Mouse (Mus musculus) embryo, embryonic 11 days (tissue): ENCODE measurements around the gene Auts2.

Source experiments
- DNase-seq: peaks from one replicate; pipeline ENCODE4 v3.0.0-alpha.2; 2015

Gene Auts2

DNA sequence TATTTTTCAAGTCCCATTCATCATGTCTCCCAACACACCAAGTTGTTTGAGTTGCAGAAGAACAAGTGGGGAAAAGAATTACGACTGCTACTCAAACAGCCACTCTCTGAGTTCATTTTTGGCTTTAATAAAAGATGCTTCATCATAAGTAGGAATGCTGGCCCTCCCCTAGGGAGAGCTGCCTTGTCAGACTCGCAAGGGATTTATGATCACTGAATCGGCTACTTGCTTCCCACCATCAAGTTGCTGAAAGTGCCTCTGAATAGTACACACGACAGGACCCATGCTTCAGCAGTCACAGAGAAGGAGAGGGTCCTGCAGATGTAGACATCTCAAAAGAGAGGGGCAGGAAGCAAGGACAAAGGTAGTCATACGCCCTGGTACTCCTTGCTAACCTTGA lies 162.9 kb downstream of the Auts2 start:
- DNase-seq: no peak

- DNase-seq: peak; percentile 36
Observed at GRCm38 (mm10) chr5:132378977-132379376, 164.2 kb downstream of the Auts2 start.

- DNase-seq: no peak
Observed at GRCm38 (mm10) chr5:132375130-132375529, 168.0 kb downstream of the Auts2 start.

- no peak for DNase-seq
Observed at GRCm38 (mm10) chr5:132373471-132374075, 169.6 kb downstream of the Auts2 start.

- DNase-seq: no peak
Observed at GRCm38 (mm10) chr5:132372605-132373004, 170.5 kb downstream of the Auts2 start.

DNA sequence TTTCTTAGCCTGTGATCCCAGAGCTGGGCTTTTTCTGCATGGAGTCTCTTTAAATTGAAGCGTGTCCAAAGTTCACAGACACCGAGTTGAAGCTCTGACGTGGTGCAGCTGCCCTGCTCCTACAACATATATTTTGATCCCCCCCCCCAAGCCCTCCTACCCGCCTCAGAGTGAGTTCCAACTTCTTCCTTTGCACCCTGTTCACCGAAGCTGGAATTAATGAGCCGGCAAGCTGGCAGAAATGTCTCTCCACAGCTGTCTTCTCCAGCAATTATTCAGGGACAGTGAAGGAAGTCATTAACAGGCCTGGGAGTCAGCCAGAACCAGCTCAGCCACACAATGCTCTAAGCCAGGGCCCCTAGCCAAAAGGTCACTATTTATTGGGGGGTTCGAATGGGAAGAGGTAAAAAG lies 174.5 kb downstream of the Auts2 start:
- DNase-seq: peak; percentile 58

- no peak for DNase-seq
Observed at GRCm38 (mm10) chr5:132361276-132361675, 181.9 kb downstream of the Auts2 start.

GRCm38 (mm10) chr5:132357726-132358125 lies 185.4 kb downstream of the Auts2 start:
- DNase-seq: no peak

DNA sequence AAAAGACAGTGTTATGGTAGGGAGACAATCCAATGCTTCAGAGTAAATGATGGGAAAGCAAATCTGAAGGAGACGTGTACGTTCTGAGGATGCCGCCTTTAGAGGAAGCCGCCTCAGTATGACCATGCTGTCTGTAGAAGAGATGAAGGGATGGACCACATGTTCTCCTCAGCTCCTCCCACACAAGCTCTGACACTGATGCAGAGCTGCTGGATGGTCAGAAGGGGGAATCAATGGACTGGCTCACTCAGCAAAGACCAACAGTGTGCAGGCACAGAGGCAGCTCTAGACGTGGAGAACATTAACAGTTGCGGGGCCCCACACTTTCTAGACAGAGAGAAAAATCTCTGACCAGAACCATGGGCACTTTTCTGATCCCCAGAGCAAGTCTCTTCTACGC lies 187.2 kb downstream of the Auts2 start:
- no peak for DNase-seq

DNA sequence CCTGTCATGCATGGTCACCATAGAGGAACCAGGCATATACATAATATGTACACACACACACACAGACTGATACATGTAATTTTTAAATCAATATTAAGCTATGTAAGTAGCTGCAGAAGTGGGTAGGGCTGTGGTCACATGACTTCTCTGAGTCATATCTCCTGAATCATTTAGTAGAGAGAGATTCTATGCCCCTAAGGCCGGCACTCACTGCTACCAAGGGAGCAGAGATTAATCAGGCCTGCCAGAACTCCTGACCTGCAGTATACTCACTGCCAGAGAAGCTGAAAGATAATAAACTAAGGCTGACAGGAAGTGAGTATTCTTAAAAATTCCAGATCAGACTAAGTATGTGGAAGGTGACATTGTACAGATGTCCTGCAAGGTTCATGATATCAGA lies 190.7 kb downstream of the Auts2 start:
- DNase-seq: no peak

DNA sequence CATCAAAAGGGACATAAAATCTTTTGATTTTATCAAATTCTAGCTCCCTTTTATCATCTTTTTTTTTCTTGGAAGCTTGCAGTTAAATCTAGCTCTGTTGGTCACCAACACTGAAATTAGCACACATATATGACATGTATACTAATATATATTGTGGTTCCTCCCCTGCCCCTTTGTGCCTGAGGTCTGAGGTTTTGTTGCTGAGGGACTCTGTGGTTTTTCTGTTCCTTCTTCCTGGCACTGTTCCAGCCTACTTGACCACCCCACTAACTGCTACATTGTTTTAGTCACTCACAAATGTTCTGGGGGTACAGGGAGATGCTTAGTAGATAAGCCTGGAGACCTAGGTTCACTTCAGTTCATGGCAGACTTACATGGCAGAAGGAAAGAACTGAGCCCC lies 192.0 kb downstream of the Auts2 start:
- no peak for DNase-seq

- no peak for DNase-seq
Observed at GRCm38 (mm10) chr5:132341315-132341714, 201.8 kb downstream of the Auts2 start.

DNA sequence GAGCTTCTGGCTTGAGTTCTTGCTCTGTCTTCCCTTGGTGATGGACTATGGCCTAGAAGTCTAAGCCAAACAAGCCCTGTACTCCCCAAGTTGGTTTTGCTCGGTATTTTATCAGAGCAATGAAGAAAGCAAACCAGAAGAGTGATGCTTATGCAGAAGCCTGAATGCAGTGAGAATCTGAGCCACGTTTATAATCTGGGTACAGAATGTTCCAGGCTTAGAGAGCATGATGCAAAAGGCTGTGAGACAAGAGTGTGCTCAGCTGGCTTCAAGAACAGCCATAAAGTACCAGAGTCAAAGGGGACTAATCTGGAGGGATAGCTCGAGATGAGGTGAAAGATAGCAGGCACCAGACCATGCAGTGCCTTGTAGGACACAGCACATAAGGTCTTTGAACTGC lies 205.5 kb downstream of the Auts2 start:
- no peak for DNase-seq

DNA sequence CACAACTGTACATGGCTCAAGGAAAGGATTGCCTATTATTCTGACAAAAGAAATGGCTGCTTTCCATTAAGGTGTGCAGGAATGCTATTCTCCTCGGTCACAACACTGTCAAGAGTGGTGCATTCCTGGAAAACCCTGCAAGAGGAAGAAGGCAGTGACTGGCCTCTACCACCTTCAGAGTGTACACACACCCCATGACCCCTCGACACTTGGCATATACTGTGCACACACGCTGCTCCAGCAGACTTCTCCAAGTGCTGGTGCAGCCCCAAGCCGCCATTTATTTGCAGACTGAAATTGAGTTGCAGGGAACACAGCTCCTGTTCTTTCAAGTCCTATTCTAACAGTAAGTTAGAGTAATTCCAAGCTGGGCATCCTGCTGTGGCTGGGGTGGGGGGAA lies 207.4 kb downstream of the Auts2 start:
- no peak for DNase-seq

- DNase-seq: no peak
Observed at GRCm38 (mm10) chr5:132334796-132335195, 208.3 kb downstream of the Auts2 start.

GRCm38 (mm10) chr5:132333744-132334143 lies 209.4 kb downstream of the Auts2 start:
- DNase-seq: no peak

GRCm38 (mm10) chr5:132332521-132332920 lies 210.6 kb downstream of the Auts2 start:
- no peak for DNase-seq

DNA sequence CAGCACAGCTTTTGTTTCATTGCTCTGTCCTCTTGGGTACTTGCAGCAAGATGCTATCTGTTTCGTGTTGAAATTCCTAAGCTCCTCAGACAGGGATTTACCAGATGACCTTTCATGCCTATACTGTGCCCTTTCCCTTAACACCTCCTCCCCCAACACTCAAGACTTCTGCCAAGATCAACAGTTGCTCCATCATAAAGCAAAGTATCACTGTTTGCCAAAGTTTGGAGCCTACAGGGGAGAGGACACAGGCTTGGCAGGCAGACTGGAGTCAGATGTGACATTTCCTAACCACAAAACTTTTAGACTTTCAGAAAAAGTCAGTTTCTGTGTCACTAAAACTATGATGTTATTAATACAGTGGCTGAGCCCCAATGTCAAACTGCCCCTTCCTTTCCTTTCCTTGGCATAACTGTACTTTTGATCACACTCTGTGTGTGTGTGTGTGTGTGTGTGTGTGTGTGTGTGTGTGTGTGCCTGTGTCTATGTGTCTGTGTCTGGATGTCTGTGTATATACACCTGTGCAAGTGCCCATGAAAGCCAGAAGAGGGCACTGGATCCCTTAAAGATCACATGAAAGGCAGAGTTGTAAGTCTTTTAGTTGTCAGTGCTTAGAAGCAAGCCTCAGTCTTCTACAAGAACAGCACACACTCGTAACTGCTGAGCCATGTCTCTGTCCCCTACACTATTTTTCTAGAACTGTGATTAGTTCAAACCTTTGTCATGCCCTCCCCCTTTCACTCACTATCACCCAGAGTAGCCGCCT lies 213.8 kb downstream of the Auts2 start:
- no peak for DNase-seq

- DNase-seq: no peak
Observed at GRCm38 (mm10) chr5:132324246-132324883, 218.8 kb downstream of the Auts2 start.

DNA sequence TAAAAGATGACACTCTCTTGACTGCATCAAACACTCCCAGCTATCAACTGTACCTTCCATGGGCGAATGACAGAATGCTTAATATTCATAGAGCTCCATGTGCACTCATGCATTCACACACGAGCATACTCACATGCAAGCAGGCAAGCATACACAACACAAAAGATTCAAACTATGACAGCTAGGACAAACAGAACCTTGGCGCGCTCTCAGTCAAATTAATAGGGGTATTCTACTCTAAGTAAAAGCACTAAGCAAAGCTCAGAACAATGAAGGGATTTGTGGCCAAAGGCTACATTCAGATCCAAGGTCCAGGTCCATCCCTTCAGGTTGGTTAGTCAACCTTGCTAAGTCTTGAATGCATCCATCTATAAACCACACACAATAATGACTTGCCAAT lies 219.5 kb downstream of the Auts2 start:
- DNase-seq: no peak

DNA sequence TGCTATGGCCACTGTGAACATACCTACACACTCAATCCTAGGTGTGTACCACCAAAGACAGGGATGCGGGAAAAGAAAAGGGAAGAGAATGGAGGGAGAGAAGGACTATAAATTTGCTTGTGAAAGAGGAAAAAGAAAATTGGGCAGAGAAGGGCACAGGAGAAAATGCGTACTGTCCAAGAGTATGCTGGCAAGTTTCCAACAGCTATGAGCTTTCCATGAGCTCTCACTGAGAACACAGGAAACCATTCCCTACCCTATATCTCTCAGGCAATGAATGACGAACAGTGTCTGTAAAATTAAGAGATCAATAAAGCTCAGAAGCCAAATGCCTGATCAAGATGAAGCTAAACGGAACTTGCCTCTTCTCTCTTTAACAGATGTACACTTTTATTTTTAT lies 220.2 kb downstream of the Auts2 start:
- no peak for DNase-seq

GRCm38 (mm10) chr5:132318026-132318765 lies 224.9 kb downstream of the Auts2 start:
- no peak for DNase-seq

DNA sequence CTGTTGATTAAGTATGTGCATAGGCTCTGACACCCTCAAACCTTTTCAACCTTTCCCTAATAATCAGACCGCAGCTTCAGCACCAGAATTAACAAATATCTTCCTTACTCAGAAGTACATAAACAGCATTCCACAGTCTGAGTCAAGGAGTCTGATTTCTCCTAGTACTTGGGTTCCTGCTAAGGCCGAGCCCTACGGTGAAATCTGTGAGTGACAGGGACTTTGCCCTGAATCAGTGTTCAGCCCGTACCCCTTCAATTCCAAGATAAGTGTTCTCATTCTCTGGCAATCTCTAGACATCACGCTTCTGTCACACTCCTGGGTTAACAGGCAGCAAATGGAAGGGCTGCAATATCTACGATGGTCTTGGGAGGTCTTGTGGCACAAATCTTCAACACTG lies 226.2 kb downstream of the Auts2 start:
- no peak for DNase-seq

DNA sequence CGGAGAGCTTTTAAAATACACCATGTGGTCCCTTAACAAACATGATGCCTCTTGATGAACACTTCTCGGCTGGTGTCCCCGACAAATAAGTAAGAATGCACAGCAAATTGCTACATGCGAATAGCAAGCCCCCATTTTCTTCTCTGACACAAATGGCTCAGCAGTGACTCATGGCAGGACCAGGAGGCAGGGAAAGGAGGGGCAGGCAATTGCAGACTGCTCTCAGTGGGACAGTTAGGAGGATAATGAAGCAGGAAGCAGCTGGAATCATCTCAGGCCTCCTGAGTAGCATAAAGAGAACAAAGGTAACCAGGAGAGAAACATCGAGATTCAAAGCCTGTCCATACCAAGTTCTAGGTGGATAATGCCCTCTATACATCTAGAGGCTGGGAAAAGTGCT lies 228.8 kb downstream of the Auts2 start:
- no peak for DNase-seq
